In genomic region chr9:58275115-58275774, GRCm38 (mm10) we compare ENCODE assay signal across 8 mouse cellular contexts. TPM values are rescaled to one million over a fixed set of nuclear protein-coding genes. Genes with fewer than 3 reads are reported as not detected.
DNase-seq lines count a peak whose midpoint lies in the region; ATAC-seq and TF ChIP-seq lines count a peak whose summit lies in the region.

No protein-coding gene starts in this region.

- ATAC-seq in Patski: peak; percentile 69
- ATAC-seq in embryonic facial prominence, embryonic 11.5 days (replicated peaks; ENCODE audit: insufficient number of reproducible peaks, low FRiP score, low TSS enrichment, low read depth): no peak
- no peak for ATAC-seq in neural tube, embryonic 12.5 days (ENCODE audit: low FRiP score, low read depth)

- H3K36me3 ChIP-seq in embryonic facial prominence, embryonic 11.5 days (replicated peaks; ENCODE audit: control insufficient read depth, insufficient read depth, low read depth, low read length): no peaks in the 10 kb centered on the region
- no peaks in the 10 kb centered on the region for H3K36me3 ChIP-seq in neural tube, embryonic 12.5 days

- TF ChIP-seq CTCF in Patski (IDR thresholded peaks at IDR 0.05): no peak

- H3K4me3 ChIP-seq in embryonic facial prominence, embryonic 11.5 days (ENCODE audit: low read depth, low read length): no peak overlapping the region
- no peak overlapping the region for H3K4me3 ChIP-seq in neural tube, embryonic 12.5 days

- peak; percentile 44 for DNase-seq in gastrocnemius, adult 18-20 months (ENCODE audit: low spot score)
- DNase-seq in gastrocnemius, postnatal 4 days (ENCODE audit: low spot score in 2 of 2): no peak
- no peak for DNase-seq in Patski (ENCODE audit: low read depth, low spot score)
- DNase-seq in embryonic facial prominence, embryonic 11.5 days (ENCODE audit: low spot score): peak; percentile 58
- DNase-seq in heart, postnatal 36 days: peak; percentile 33 to 50
- DNase-seq in liver: peak; percentile 63
- no peak for DNase-seq in retina, postnatal 1 day

- CTCF ChIA-PET in Patski (lab: Charles Lee): interaction anchor here (1.2 to 4.1 kb wide), 5 partner anchors 21 to 237 kb away, joined by 5 to 15 read pairs (median 6); partner anchors contain the start of genes Pml and Stoml1

- H3K27ac ChIP-seq in embryonic facial prominence, embryonic 11.5 days (replicated peaks; ENCODE audit: low read depth, low read length): peak overlapping the region; percentile 56
- H3K27ac ChIP-seq in neural tube, embryonic 12.5 days: no peak overlapping the region

- in situ Hi-C loops in Patski (cut with MboI; ENCODE audit: low pct_unique_long_range_greater_than_20kb): no loop called here

- POLR2A ChIA-PET in Patski (lab: Charles Lee): no interaction called here

- H3K4me1 ChIP-seq in embryonic facial prominence, embryonic 11.5 days (ENCODE audit: control insufficient read depth, insufficient read depth, low read length): peaks cover 5% of the 10 kb centered on the region
- H3K4me1 ChIP-seq in neural tube, embryonic 12.5 days: peaks cover 10% of the 10 kb centered on the region; the same call in 1 of the 2 replicates

- no peaks in the 10 kb centered on the region for H3K9me3 ChIP-seq in embryonic facial prominence, embryonic 11.5 days (replicated peaks; ENCODE audit: control insufficient read depth, low read length)
- no peaks in the 10 kb centered on the region for H3K9me3 ChIP-seq in neural tube, embryonic 12.5 days

- intact Hi-C loops in heart, postnatal 36 days (cut with DNase I): no loop called here

- H3K4me2 ChIP-seq in embryonic facial prominence, embryonic 11.5 days (ENCODE audit: low read depth, low read length): no peak overlapping the region
- no peak overlapping the region for H3K4me2 ChIP-seq in neural tube, embryonic 12.5 days (replicated peaks)

- 22% methylated on average over 8 of the region's 8 CpGs for WGBS in embryonic facial prominence, embryonic 11.5 days
- 44% methylated on average over 8 of the region's 8 CpGs for WGBS in neural tube, embryonic 12.5 days

- H3K9ac ChIP-seq in embryonic facial prominence, embryonic 11.5 days (replicated peaks; ENCODE audit: low read length): peak overlapping the region; percentile 28
- H3K9ac ChIP-seq in neural tube, embryonic 12.5 days: 0 out of 2 replicates have a peak overlapping the region, but pooled peaks have one; percentile 21

- H3K27me3 ChIP-seq in Patski: no peaks in the 10 kb centered on the region
- H3K27me3 ChIP-seq in embryonic facial prominence, embryonic 11.5 days (ENCODE audit: control insufficient read depth, insufficient read depth, low read length): no peaks in the 10 kb centered on the region
- H3K27me3 ChIP-seq in neural tube, embryonic 12.5 days (replicated peaks): no peaks in the 10 kb centered on the region

RNA-seq across cellular contexts. Expression of gene Stoml1, which starts 22.3 kb away (rescaled TPM):
- total RNA-seq in gastrocnemius, adult 18-20 months (2021): 1 to 10 TPM; 6.8 to 7.3 TPM
- total RNA-seq in gastrocnemius, postnatal 4 days (2021): 10 to 100 TPM; 16.1 to 16.6 TPM
- polyA plus RNA-seq in Patski (2021): 45.8 TPM
- polyA plus RNA-seq in embryonic facial prominence, embryonic 11.5 days (2014; fragmentation: Nextera tagmentation; extraction: Ambion mirVana): 20.1 and 22.2 TPM in 2 replicates
- 10 to 100 TPM; 10.2 to 10.4 TPM for total RNA-seq in heart, postnatal 36 days (2021)
- 62.6 and 71.5 TPM in 2 replicates for polyA plus RNA-seq in neural tube, embryonic 12.5 days (2016; fragmentation: Nextera tagmentation; extraction: Ambion mirVana)

RNA-seq across cellular contexts. Expression of gene Pml, which starts 25.7 kb away (rescaled TPM):
- total RNA-seq in gastrocnemius, adult 18-20 months (2021): 1 to 10 TPM; 3.2 to 4.7 TPM
- 10 to 100 TPM; 16.8 to 19.5 TPM for total RNA-seq in gastrocnemius, postnatal 4 days (2021)
- 37.8 TPM for polyA plus RNA-seq in Patski (2021)
- 13.5 and 14.5 TPM in 2 replicates for polyA plus RNA-seq in embryonic facial prominence, embryonic 11.5 days (2014; fragmentation: Nextera tagmentation; extraction: Ambion mirVana)
- 1 to 10 TPM; 8.3 to 9.5 TPM for total RNA-seq in heart, postnatal 36 days (2021)
- polyA plus RNA-seq in neural tube, embryonic 12.5 days (2016; fragmentation: Nextera tagmentation; extraction: Ambion mirVana): 5.6 and 8.2 TPM in 2 replicates

RNA-seq across cellular contexts. Expression of gene Loxl1, which starts 37.7 kb away (rescaled TPM):
- 10 to 100 TPM; 12.3 to 14.1 TPM for total RNA-seq in gastrocnemius, adult 18-20 months (2021)
- 10 to 100 TPM; 95.5 to 95.9 TPM for total RNA-seq in gastrocnemius, postnatal 4 days (2021)
- 139 TPM for polyA plus RNA-seq in Patski (2021)
- 11.0 and 13.6 TPM in 2 replicates for polyA plus RNA-seq in embryonic facial prominence, embryonic 11.5 days (2014; fragmentation: Nextera tagmentation; extraction: Ambion mirVana)
- total RNA-seq in heart, postnatal 36 days (2021): 10 to 100 TPM; 29.6 TPM
- 13.5 and 14.7 TPM in 2 replicates for polyA plus RNA-seq in neural tube, embryonic 12.5 days (2016; fragmentation: Nextera tagmentation; extraction: Ambion mirVana)

Comparison
In these comparisons a context has a peak if more than half of its experiments do, and no peak if none do; other contexts are left out.
1. DNase-seq: peak in gastrocnemius, adult 18-20 months (single experiment), embryonic facial prominence, embryonic 11.5 days (single experiment), heart, postnatal 36 days (2 of 2) and liver (single experiment); none in gastrocnemius, postnatal 4 days (0 of 2), Patski (single experiment) and retina, postnatal 1 day (single experiment).